Mouse (Mus musculus) liver, embryonic 16.5 days (tissue): ENCODE measurements around the gene Hpse2. TPM values are rescaled to one million over a fixed set of nuclear protein-coding genes. Genes with fewer than 3 reads are reported as not detected.

Experiments used
- ATAC-seq: fragments of 200-750 bp; cut with Nextera tagmentation; 2 replicates; pipeline ENCODE4 v1.8.0; 2017; ENCODE audit warnings: low read depth, mild to moderate bottlenecking, moderate number of reproducible peaks, moderate library complexity
- H3K27ac ChIP-seq: fragments of 300-500 bp; sonication (generic); 2 replicates; pipeline ENCODE4 v1.5.1; 2014; ENCODE audit warnings: mild to moderate bottlenecking, low read length
- H3K27me3 ChIP-seq: fragments of 300-500 bp; sonication (generic); 2 replicates; pipeline ENCODE4 v1.6.1; 2014; ENCODE audit warnings: low read depth, low read length, mixed read lengths; ENCODE audit not compliant: control insufficient read depth, insufficient read depth
- H3K36me3 ChIP-seq: fragments of 300-500 bp; sonication (generic); 2 replicates; pipeline ENCODE4 v1.6.1; 2014; ENCODE audit warnings: mild to moderate bottlenecking; ENCODE audit not compliant: control insufficient read depth, insufficient read depth
- H3K4me1 ChIP-seq: fragments of 300-500 bp; sonication (generic); 2 replicates; pipeline ENCODE4 v1.6.1; 2014; ENCODE audit warnings: low read depth, low read length, mixed read lengths; ENCODE audit not compliant: control insufficient read depth
- H3K4me2 ChIP-seq: fragments of 300-500 bp; sonication (generic); 2 replicates; pipeline ENCODE4 v1.6.1; 2014; ENCODE audit warnings: low read depth, low read length, mixed read lengths
- H3K4me3 ChIP-seq: fragments of 300-500 bp; sonication (generic); 2 replicates; pipeline ENCODE4 v1.5.1; 2014; ENCODE audit warnings: low read depth, mild to moderate bottlenecking, low read length
- H3K9ac ChIP-seq: fragments of 300-500 bp; sonication (generic); 2 replicates; pipeline ENCODE4 v1.6.1; 2014; ENCODE audit warnings: low read depth, low read length
- H3K9me3 ChIP-seq: fragments of 300-500 bp; sonication (generic); replicated peaks from 2 replicates; pipeline ENCODE4 v1.6.1; 2016; ENCODE audit warnings: low read length; ENCODE audit not compliant: control insufficient read depth
- WGBS: fragments of 180-500 bp; shearing (Covaris S2); extraction: QIAGEN DNeasy Blood & Tissue Kit; methylation state at CpG from one replicate; pipeline ENCODE4 v1.1.7; 2014; ENCODE audit not compliant: insufficient replicate concordance; 5-methylcytosine and 5-hydroxymethylcytosine counted together
- polyA plus RNA-seq: library from polyadenylated mRNA; unstranded; fragments of >200 nt; fragmentation: Nextera tagmentation; extraction: Ambion mirVana; gene quantifications from 2 replicates; pipeline ENCODE4 v1.2.1, GENCODE M21; 2015

The Hpse2 gene
- polyA plus RNA-seq, 1 experiment from 2014 or later, result not detected

DNA sequence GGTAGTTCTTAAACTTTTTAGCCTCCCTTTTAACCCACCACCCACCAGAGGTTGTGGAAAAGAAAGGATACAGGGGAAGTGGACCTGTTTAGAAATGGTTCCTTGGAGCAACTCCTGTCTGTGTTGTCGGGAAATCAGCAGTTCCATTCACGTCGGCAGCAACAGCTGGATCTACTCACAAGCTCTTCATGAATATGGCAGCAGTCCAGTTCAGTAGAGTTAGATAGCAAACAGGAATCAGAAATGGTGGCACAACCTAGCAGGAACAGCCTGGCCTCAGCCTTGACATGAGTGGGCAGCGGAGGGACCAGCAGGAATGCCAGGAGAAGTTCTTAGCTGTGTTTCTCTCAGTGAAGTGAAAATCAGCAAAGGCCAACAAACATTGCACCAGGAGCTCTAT is 278.4 kb downstream of the Hpse2 start:
- H3K4me1 ChIP-seq, result no peaks in the 10 kb centered on the region
- H3K4me2 ChIP-seq, result no peak overlapping the region
- no peaks in the 10 kb centered on the region for H3K9me3 ChIP-seq
- no peak overlapping the region for H3K27ac ChIP-seq
- H3K4me3 ChIP-seq, result no peak overlapping the region
- no peaks in the 10 kb centered on the region for H3K27me3 ChIP-seq
- 70% methylated on average over 4 of the region's 4 CpGs for WGBS
- H3K36me3 ChIP-seq, result no peaks in the 10 kb centered on the region
- no peak overlapping the region for H3K9ac ChIP-seq
- no peak for ATAC-seq

DNA sequence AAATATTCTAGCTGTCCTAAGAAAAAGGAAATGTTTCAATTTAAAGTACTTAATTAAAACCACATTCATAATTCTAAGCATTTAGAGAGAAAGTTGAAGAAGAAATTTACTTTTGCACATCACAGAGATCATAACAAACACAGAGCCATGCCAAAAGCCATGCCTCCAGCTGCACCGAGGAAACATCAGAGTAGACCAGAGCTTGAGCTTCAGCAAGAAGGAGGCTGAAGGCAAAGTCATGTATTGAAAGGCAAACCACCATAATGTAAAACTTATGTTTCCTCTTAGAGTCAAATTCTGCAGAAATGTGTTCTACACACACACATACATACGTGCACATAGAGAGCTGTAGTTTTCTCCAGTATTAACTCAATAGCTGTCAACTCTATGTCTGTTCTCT is 291.2 kb downstream of the Hpse2 start:
- no peak for ATAC-seq
- H3K4me3 ChIP-seq, result no peak overlapping the region
- 60% methylated on average over 2 of the region's 2 CpGs for WGBS
- H3K4me2 ChIP-seq, result no peak overlapping the region
- H3K27me3 ChIP-seq, result no peaks in the 10 kb centered on the region
- H3K9ac ChIP-seq, result no peak overlapping the region
- no peaks in the 10 kb centered on the region for H3K4me1 ChIP-seq
- no peaks in the 10 kb centered on the region for H3K36me3 ChIP-seq
- no peak overlapping the region for H3K27ac ChIP-seq
- H3K9me3 ChIP-seq, result no peaks in the 10 kb centered on the region

DNA sequence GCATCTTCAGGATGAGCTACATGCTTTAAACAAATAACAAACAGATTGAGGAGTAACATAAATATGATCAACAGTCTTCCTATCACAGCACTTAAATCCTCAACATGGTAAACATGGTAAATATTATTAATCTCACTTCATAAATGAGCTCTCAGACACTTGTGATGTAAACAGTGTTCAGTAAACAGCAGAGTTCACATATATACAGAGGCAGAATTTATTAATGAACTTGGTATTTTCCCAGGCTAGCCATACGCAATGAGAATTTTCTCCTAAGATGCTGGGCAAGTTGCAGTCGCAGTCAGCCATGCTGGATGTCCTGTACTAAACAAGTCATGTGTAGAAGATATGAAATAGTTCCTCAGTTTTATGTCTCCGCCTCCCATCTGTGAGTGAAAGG is 300.9 kb downstream of the Hpse2 start:
- Histone ChIP-seq H3K9ac (no peak overlapping the region), H3K4me1 (no peaks in the 10 kb centered on the region), H3K27ac (no peak overlapping the region), H3K9me3 (no peaks in the 10 kb centered on the region), H3K27me3 (no peaks in the 10 kb centered on the region), H3K36me3 (no peaks in the 10 kb centered on the region), H3K4me3 (no peak overlapping the region), H3K4me2 (no peak overlapping the region)
- ATAC-seq, result no peak
- WGBS, result 64% methylated on average over 3 of the region's 3 CpGs

DNA sequence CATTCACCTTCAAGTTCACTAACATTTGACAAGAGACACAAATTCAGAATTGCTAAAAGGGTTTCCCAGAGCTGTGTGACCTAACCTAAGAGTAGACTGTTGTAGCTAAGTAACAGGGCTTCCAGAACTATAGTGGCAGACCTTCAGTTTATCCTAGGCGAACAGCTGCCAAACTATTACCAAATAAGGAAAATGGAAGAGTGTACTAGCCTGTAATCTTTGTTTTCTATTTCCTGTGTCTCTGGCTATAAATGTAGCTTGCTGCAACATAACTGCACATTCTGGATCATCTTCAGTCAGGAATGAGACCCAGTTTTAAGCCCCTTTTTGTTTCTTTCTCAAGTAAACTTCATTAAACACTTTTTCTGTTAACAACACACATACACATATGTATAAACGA is 324.0 kb downstream of the Hpse2 start:
- no peaks in the 10 kb centered on the region for H3K27me3 ChIP-seq

DNA sequence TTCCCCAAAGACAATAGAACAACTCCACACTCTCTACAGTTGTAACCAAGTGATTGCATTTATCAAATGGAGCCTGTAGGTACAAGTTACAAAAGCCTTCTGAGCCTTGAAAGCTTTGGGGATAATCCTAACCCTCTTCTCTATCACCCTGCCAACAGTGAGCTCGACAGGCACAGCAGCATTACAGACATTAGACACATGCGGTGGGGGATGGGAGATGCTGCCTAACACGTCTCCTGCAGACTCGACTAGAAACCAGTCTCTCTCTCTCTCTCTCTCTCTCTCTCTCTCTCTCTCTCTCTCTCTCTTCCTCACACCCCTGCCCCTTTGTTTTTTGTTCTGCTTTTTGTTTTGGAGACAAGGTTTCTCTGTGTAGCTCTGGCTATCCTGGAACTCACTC is 343.6 kb downstream of the Hpse2 start:
- WGBS, result 29% methylated on average over 4 of the region's 4 CpGs
- no peaks in the 10 kb centered on the region for H3K4me1 ChIP-seq
- H3K4me3 ChIP-seq, result no peak overlapping the region
- no peak overlapping the region for H3K9ac ChIP-seq
- H3K27me3 ChIP-seq, result no peaks in the 10 kb centered on the region
- H3K4me2 ChIP-seq, result no peak overlapping the region
- H3K9me3 ChIP-seq, result no peaks in the 10 kb centered on the region
- H3K36me3 ChIP-seq, result no peaks in the 10 kb centered on the region
- no peak for ATAC-seq
- H3K27ac ChIP-seq, result no peak overlapping the region

More for the DNA sequence above, 324.0 kb downstream of the Hpse2 start:
- Histone ChIP-seq H3K4me2 (no peak overlapping the region), H3K9ac (no peak overlapping the region), H3K4me3 (no peak overlapping the region), H3K27ac (no peak overlapping the region), H3K9me3 (no peaks in the 10 kb centered on the region), H3K4me1 (no peaks in the 10 kb centered on the region), H3K36me3 (no peaks in the 10 kb centered on the region)
- ATAC-seq, result no peak
- 40% methylated on average over 2 of the region's 2 CpGs for WGBS

DNA sequence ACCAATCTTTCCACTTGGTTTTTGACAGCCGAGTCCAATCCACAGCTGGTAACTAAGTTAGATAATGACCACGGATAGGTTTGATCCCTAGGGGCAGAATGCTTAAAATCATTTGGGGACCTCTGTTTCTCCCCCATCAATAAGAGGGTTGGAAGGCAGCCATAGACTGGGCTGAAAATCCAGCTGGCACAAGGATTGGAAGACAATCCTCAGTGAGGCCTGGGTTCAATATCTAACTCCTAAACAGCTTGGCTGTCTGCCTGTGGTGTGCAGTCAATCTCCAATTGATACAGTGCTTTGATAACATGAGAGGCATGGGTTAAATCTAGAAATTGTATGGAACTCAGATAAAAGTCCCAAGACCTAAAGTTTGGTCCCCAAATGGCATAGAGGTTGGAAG is 345.4 kb downstream of the Hpse2 start:
- 54% methylated on average over 2 of the region's 2 CpGs for WGBS
- no peaks in the 10 kb centered on the region for H3K36me3 ChIP-seq
- no peaks in the 10 kb centered on the region for H3K27me3 ChIP-seq
- no peak overlapping the region for H3K27ac ChIP-seq
- H3K9ac ChIP-seq, result no peak overlapping the region
- no peaks in the 10 kb centered on the region for H3K4me1 ChIP-seq
- no peak overlapping the region for H3K4me3 ChIP-seq
- H3K4me2 ChIP-seq, result no peak overlapping the region
- ATAC-seq, result no peak
- H3K9me3 ChIP-seq, result no peaks in the 10 kb centered on the region

DNA sequence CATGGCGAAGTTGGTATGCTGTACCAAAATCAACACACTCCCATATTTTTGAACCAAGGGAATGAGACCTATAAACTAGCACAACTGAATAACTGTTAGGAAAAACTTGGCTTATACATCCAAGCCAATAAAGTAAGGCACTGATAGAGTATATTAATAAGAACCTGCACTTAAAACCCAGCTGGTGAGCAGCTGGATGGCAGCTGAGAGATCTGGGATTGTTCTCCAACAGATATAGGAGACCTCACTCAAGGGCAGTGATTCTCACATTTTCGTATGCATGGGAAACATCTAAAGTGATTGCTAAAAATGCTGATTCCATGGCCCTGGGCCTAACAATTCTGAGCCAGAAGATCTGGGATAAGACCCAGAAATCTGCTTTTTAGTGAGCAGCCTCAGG is 345.9 kb downstream of the Hpse2 start:
- H3K4me1 ChIP-seq, result no peaks in the 10 kb centered on the region
- H3K27ac ChIP-seq, result no peak overlapping the region
- no peak overlapping the region for H3K4me3 ChIP-seq
- H3K36me3 ChIP-seq, result no peaks in the 10 kb centered on the region
- no peak for ATAC-seq
- no peak overlapping the region for H3K4me2 ChIP-seq
- H3K9ac ChIP-seq, result no peak overlapping the region
- H3K27me3 ChIP-seq, result no peaks in the 10 kb centered on the region
- WGBS, result 40% methylated on average over 2 of the region's 2 CpGs
- H3K9me3 ChIP-seq, result no peaks in the 10 kb centered on the region

DNA sequence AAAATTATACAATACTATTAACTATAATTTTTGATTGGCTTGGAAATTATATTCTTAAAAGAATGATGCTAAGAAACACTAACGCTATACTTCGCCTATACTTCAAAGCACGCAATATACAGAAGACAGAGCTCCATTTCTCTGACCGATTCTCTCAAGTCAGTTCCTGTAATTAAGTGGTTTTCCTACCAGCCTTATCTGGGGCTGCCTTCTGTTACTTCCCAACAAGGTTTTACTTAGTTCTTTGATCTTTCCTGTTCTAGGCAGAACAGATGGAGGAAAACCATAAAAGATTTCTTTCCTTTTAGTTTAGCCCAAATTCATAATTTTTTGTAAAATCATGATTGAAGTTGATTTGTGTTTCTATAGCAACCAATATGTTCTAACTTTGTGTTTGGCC is 351.8 kb downstream of the Hpse2 start:
- Histone ChIP-seq H3K9ac (no peak overlapping the region), H3K9me3 (no peaks in the 10 kb centered on the region), H3K4me1 (no peaks in the 10 kb centered on the region), H3K27me3 (no peaks in the 10 kb centered on the region), H3K4me3 (no peak overlapping the region), H3K4me2 (no peak overlapping the region), H3K27ac (no peak overlapping the region), H3K36me3 (no peaks in the 10 kb centered on the region)
- WGBS, result 17% methylated on average over 4 of the region's 4 CpGs
- ATAC-seq, result no peak

DNA sequence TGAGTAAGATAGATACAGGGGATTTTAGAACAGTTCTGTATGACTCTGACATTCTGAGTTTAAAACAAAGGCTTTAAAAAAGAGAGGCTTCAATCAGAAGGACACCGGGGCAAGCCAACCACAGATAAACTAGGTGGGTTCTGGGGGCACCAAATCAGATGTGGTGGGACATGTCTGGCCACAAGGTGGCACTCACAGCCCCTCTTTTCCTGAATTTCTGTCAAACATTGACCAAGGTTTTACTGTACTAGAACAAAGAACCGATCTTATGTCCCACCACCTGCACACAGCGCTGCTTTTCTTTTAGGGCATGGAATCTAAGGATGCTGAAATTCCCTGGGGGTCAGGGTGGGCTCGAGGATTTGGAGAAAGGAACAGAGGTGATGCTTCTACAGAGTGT is 360.9 kb downstream of the Hpse2 start:
- Histone ChIP-seq H3K27ac (no peak overlapping the region), H3K36me3 (no peaks in the 10 kb centered on the region), H3K4me1 (no peaks in the 10 kb centered on the region), H3K9me3 (no peaks in the 10 kb centered on the region), H3K4me2 (no peak overlapping the region), H3K27me3 (no peaks in the 10 kb centered on the region), H3K9ac (no peak overlapping the region), H3K4me3 (no peak overlapping the region)
- no peak for ATAC-seq
- 14% methylated on average over 4 of the region's 4 CpGs for WGBS
